Mouse (Mus musculus) embryonic facial prominence, embryonic 14.5 days (tissue): ENCODE data around the gene Nr1i3. TPM values are rescaled to one million over a fixed set of nuclear protein-coding genes. Genes with fewer than 3 reads are reported as not detected.
A peak's percentile ranks its signal among the peaks of the same experiment; 100 is the strongest.

ENCODE experiments used
- ATAC-seq: fragments of 200-750 bp; cut with Nextera tagmentation; 2 replicates; pipeline ENCODE4 v1.8.0; 2017; ENCODE audit warnings: low read depth, moderate number of reproducible peaks, moderate TSS enrichment
- DNase-seq: peaks from one replicate; pipeline ENCODE4 v3.0.0-alpha.2; 2015; ENCODE audit warnings: low spot score
- H3K27ac ChIP-seq: fragments of 300-500 bp; sonication (generic); replicated peaks from 2 replicates; pipeline ENCODE4 v1.5.1; 2014; ENCODE audit warnings: low read depth, mild to moderate bottlenecking, low read length, moderate library complexity
- H3K27me3 ChIP-seq: fragments of 300-500 bp; sonication (generic); replicated peaks from 2 replicates; pipeline ENCODE4 v1.6.1; 2014; ENCODE audit warnings: low read length; ENCODE audit not compliant: control insufficient read depth, insufficient read depth
- H3K36me3 ChIP-seq: fragments of 300-500 bp; sonication (generic); 2 replicates; pipeline ENCODE4 v1.6.1; 2014; ENCODE audit warnings: low read length, mixed read lengths; ENCODE audit not compliant: control insufficient read depth, insufficient read depth
- H3K4me1 ChIP-seq: fragments of 300-500 bp; sonication (generic); 2 replicates; pipeline ENCODE4 v1.6.1; 2014; ENCODE audit warnings: antibody characterized with exemption, low read length; ENCODE audit not compliant: control insufficient read depth, insufficient read depth
- H3K4me2 ChIP-seq: fragments of 300-500 bp; sonication (generic); 2 replicates; pipeline ENCODE4 v1.6.1; 2014; ENCODE audit warnings: low read depth, mild to moderate bottlenecking, low read length, moderate library complexity, mixed read lengths
- H3K4me3 ChIP-seq: fragments of 300-500 bp; sonication (generic); 2 replicates; pipeline ENCODE4 v1.5.1; 2014; ENCODE audit warnings: low read depth, mild to moderate bottlenecking, low read length
- H3K9ac ChIP-seq: fragments of 300-500 bp; sonication (generic); 2 replicates; pipeline ENCODE4 v1.6.1; 2014; ENCODE audit warnings: low read depth, mild to moderate bottlenecking, low read length, moderate library complexity, mixed read lengths
- H3K9me3 ChIP-seq: fragments of 300-500 bp; sonication (generic); 2 replicates; pipeline ENCODE4 v1.6.1; 2016; ENCODE audit warnings: low read length; ENCODE audit not compliant: control insufficient read depth
- WGBS: fragments of 180-500 bp; shearing (Covaris S2); extraction: QIAGEN DNeasy Blood & Tissue Kit; methylation state at CpG from one replicate; pipeline ENCODE4 v1.1.7; 2014; 5-methylcytosine and 5-hydroxymethylcytosine counted together
- polyA plus RNA-seq: library from polyadenylated mRNA; unstranded; fragments of >200 nt; fragmentation: Nextera tagmentation; extraction: Ambion mirVana; gene quantifications from 2 replicates; pipeline ENCODE4 v1.2.1, GENCODE M21; 2014

The Nr1i3 gene
- polyA plus RNA-seq, 1 experiment from 2014 or later: 0.15 TPM

GRCm38 (mm10) chr1:171258921-171259320, 45.2 kb downstream of the Nr1i3 start:
- Histone ChIP-seq H3K9ac (no peak overlapping the region), H3K27me3 (no peaks in the 10 kb centered on the region), H3K27ac (no peak overlapping the region), H3K36me3 (peaks cover 54% of the 10 kb centered on the region), H3K4me3 (no peak overlapping the region), H3K4me2 (no peak overlapping the region), H3K4me1 (peaks cover 16% of the 10 kb centered on the region), H3K9me3 (no peaks in the 10 kb centered on the region)
- DNase-seq: no peak
- ATAC-seq: no peak
- WGBS: 82% methylated on average over 17 of the region's 17 CpGs

GRCm38 (mm10) chr1:171260316-171260715, 46.5 kb downstream of the Nr1i3 start:
- H3K27ac ChIP-seq: no peak overlapping the region
- peaks cover 43% of the 10 kb centered on the region for H3K36me3 ChIP-seq
- WGBS: 76% methylated on average over 3 of the region's 3 CpGs
- no peak overlapping the region for H3K4me2 ChIP-seq
- DNase-seq (no peak), ATAC-seq (no peak)
- H3K9me3 ChIP-seq: no peaks in the 10 kb centered on the region
- H3K4me3 ChIP-seq: no peak overlapping the region
- H3K4me1 ChIP-seq: peaks cover 16% of the 10 kb centered on the region
- H3K27me3 ChIP-seq: no peaks in the 10 kb centered on the region
- H3K9ac ChIP-seq: no peak overlapping the region

GRCm38 (mm10) chr1:171262594-171263130, 48.9 kb downstream of the Nr1i3 start:
- Histone ChIP-seq H3K27me3 (no peaks in the 10 kb centered on the region), H3K27ac (peak overlapping the region; percentile 87), H3K9me3 (no peaks in the 10 kb centered on the region), H3K4me3 (peak overlapping the region; percentile 17), H3K9ac (peak overlapping the region; percentile 14), H3K4me2 (peak overlapping the region; percentile 49), H3K4me1 (peaks cover 16% of the 10 kb centered on the region), H3K36me3 (peaks cover 25% of the 10 kb centered on the region)
- ATAC-seq (peak; percentile 87), DNase-seq (peak; percentile 96)
- 3% methylated on average over 8 of the region's 8 CpGs for WGBS

GRCm38 (mm10) chr1:171263185-171263611, 49.4 kb downstream of the Nr1i3 start:
- H3K4me1 ChIP-seq: peaks cover 16% of the 10 kb centered on the region
- peak overlapping the region; percentile 17; the same call in 1 of the 2 replicates for H3K4me3 ChIP-seq
- WGBS: 0% methylated on average over 2 of the region's 2 CpGs
- H3K27ac ChIP-seq: peak overlapping the region; percentile 87
- no peak overlapping the region for H3K9ac ChIP-seq
- peak; percentile 95 for DNase-seq
- H3K4me2 ChIP-seq: peak overlapping the region; percentile 49
- no peaks in the 10 kb centered on the region for H3K27me3 ChIP-seq
- peak; percentile 92 for ATAC-seq
- H3K9me3 ChIP-seq: no peaks in the 10 kb centered on the region
- H3K36me3 ChIP-seq: peaks cover 20% of the 10 kb centered on the region

- Histone ChIP-seq H3K4me3 (no peak overlapping the region), H3K9me3 (no peaks in the 10 kb centered on the region), H3K9ac (no peak overlapping the region), H3K4me1 (peaks cover 16% of the 10 kb centered on the region), H3K4me2 (peak overlapping the region; percentile 49), H3K27me3 (no peaks in the 10 kb centered on the region), H3K36me3 (peaks cover 15% of the 10 kb centered on the region; the same call in 1 of the 2 replicates), H3K27ac (peak overlapping the region; percentile 87)
- ATAC-seq: no peak
- peak; percentile 63 for DNase-seq
- WGBS: 70% methylated on average over 3 of the region's 3 CpGs
Measured at GRCm38 (mm10) chr1:171263666-171264461, 50.1 kb downstream of the Nr1i3 start.

- H3K9ac ChIP-seq: no peak overlapping the region
- no peaks in the 10 kb centered on the region for H3K27me3 ChIP-seq
- 52% methylated on average over 4 of the region's 4 CpGs for WGBS
Measured at GRCm38 (mm10) chr1:171265971-171266744, 52.4 kb downstream of the Nr1i3 start.

GRCm38 (mm10) chr1:171268341-171268740, 54.6 kb downstream of the Nr1i3 start:
- Histone ChIP-seq H3K36me3 (peaks cover 12% of the 10 kb centered on the region), H3K27ac (no peak overlapping the region), H3K9ac (no peak overlapping the region), H3K4me2 (no peak overlapping the region), H3K27me3 (no peaks in the 10 kb centered on the region), H3K4me1 (peaks cover 17% of the 10 kb centered on the region), H3K4me3 (no peak overlapping the region), H3K9me3 (no peaks in the 10 kb centered on the region)
- ATAC-seq: no peak
- DNase-seq: no peak
- 63% methylated on average over 1 of the region's 1 CpGs for WGBS

More at GRCm38 (mm10) chr1:171265971-171266744, 52.4 kb downstream of the Nr1i3 start:
- H3K36me3 ChIP-seq: no peaks in the 10 kb centered on the region
- H3K9me3 ChIP-seq: no peaks in the 10 kb centered on the region
- no peak overlapping the region for H3K27ac ChIP-seq
- ATAC-seq (no peak), DNase-seq (no peak)
- no peak overlapping the region for H3K4me2 ChIP-seq
- peaks cover 23% of the 10 kb centered on the region for H3K4me1 ChIP-seq
- no peak overlapping the region for H3K4me3 ChIP-seq

- H3K27me3 ChIP-seq: no peaks in the 10 kb centered on the region
- WGBS: 3% methylated on average over 34 of the region's 36 CpGs
- peaks cover 29% of the 10 kb centered on the region for H3K36me3 ChIP-seq
- no peaks in the 10 kb centered on the region for H3K9me3 ChIP-seq
- ATAC-seq (peak; percentile 94), DNase-seq (peak; percentile 94)
- H3K27ac ChIP-seq: peak within 1 kb of the TSS; percentile 76
- peak within 1 kb of the TSS; percentile 75 for H3K4me3 ChIP-seq
- peak within 1 kb of the TSS; percentile 81 for H3K4me2 ChIP-seq
- peaks cover 12% of the 10 kb centered on the region; the same call in 1 of the 2 replicates for H3K4me1 ChIP-seq
- H3K9ac ChIP-seq: peak within 1 kb of the TSS; percentile 83
Measured at GRCm38 (mm10) chr1:171269848-171270572, 56.2 kb downstream of the Nr1i3 start, which contains the start of gene B4galt3. B4galt3 (plus strand) TSS chr1:171270328.
